Comparison of ENCODE assay signal across 16 mouse cellular contexts in genomic region chr15:31369125-31369612, GRCm38 (mm10). TPM values are rescaled to one million over a fixed set of nuclear protein-coding genes. Genes with fewer than 3 reads are reported as not detected.
DNase-seq lines count a peak whose midpoint lies in the region; ATAC-seq and TF ChIP-seq lines count a peak whose summit lies in the region.
"Had no signal": no experiment of that assay in that cellular context is flagged by ENCODE, and none has a peak within 500 bp of the region (broad histone marks: within the 10 kb centered on the region; RNA-seq: fewer than 3 reads in every experiment).

No protein-coding gene starts in this region.

- H3K79me2 ChIP-seq in heart, adult 2 months (replicated peaks; ENCODE audit: control insufficient read depth, insufficient read depth, low read length): peaks cover 2% of the 10 kb centered on the region; the same call in 1 of the 2 replicates

- no peaks in the 10 kb centered on the region for H3K9me3 ChIP-seq in midbrain, embryonic 14.5 days (ENCODE audit: control insufficient read depth, low read length)
- no peaks in the 10 kb centered on the region for H3K9me3 ChIP-seq in midbrain, embryonic 16.5 days (replicated peaks; ENCODE audit: control insufficient read depth, low read length, poor library complexity, severe bottlenecking)
- no peaks in the 10 kb centered on the region for H3K9me3 ChIP-seq in heart, embryonic 13.5 days
- H3K9me3 ChIP-seq in intestine, embryonic 16.5 days (ENCODE audit: control insufficient read depth, low read length): no peaks in the 10 kb centered on the region
- H3K9me3 ChIP-seq: forebrain, embryonic 13.5 days; hindbrain, embryonic 15.5 days had no signal

- no peaks in the 10 kb centered on the region for H3K36me3 ChIP-seq in heart, adult 2 months (ENCODE audit: control insufficient read depth, insufficient read depth, low read length)
- no peaks in the 10 kb centered on the region for H3K36me3 ChIP-seq in midbrain, embryonic 14.5 days (ENCODE audit: control insufficient read depth, insufficient read depth, low read length)
- no peaks in the 10 kb centered on the region for H3K36me3 ChIP-seq in midbrain, embryonic 16.5 days (ENCODE audit: control insufficient read depth, insufficient read depth, low read length)
- H3K36me3 ChIP-seq in heart, embryonic 13.5 days: no peaks in the 10 kb centered on the region
- no peaks in the 10 kb centered on the region for H3K36me3 ChIP-seq in intestine, embryonic 16.5 days (ENCODE audit: control insufficient read depth, insufficient read depth, low read length)
- H3K36me3 ChIP-seq: hindbrain, embryonic 15.5 days had no signal

- no peaks in the 10 kb centered on the region for H3K27me3 ChIP-seq in heart, adult 2 months (ENCODE audit: control insufficient read depth, insufficient read depth, low read length)
- peaks cover 47% of the 10 kb centered on the region for H3K27me3 ChIP-seq in midbrain, embryonic 14.5 days (ENCODE audit: control insufficient read depth, insufficient read depth, low read length)
- H3K27me3 ChIP-seq in midbrain, embryonic 16.5 days (ENCODE audit: control insufficient read depth, insufficient read depth, low read depth, low read length): peaks cover 25% of the 10 kb centered on the region
- H3K27me3 ChIP-seq in heart, embryonic 13.5 days (replicated peaks): peaks cover 55% of the 10 kb centered on the region
- peaks cover 45% of the 10 kb centered on the region for H3K27me3 ChIP-seq in intestine, embryonic 16.5 days (replicated peaks; ENCODE audit: control insufficient read depth, insufficient read depth, low read length)

- peak in 1 of 2 experiments; percentile 24 for DNase-seq in heart, adult 2 months
- DNase-seq in heart, postnatal 25 days (ENCODE audit: low spot score): no peak
- peak; percentile 21 for DNase-seq in midbrain, embryonic 14.5 days
- DNase-seq in retina, embryonic 14.5 days (ENCODE audit: low spot score): peak; percentile 43
- DNase-seq in ovary, postnatal 36 days (ENCODE audit: low spot score): no peak
- DNase-seq: adrenal gland, postnatal 10 days; gastrocnemius, adult 2 months; kidney, adult 9 months; thymus, postnatal 4 days had no signal

- TF ChIP-seq POLR2A in heart, adult 2 months (IDR thresholded peaks at IDR 0.05; ENCODE audit: insufficient read depth, low read depth, low read length): no peak

- H3K4me3 ChIP-seq in heart, adult 2 months: no peak overlapping the region; the same call in 1 of the 2 replicates
- no peak overlapping the region for H3K4me3 ChIP-seq in midbrain, embryonic 14.5 days (replicated peaks; ENCODE audit: low read depth, low read length)
- no peak overlapping the region for H3K4me3 ChIP-seq in midbrain, embryonic 16.5 days (ENCODE audit: low read depth, low read length)
- H3K4me3 ChIP-seq in heart, embryonic 13.5 days: no peak overlapping the region
- H3K4me3 ChIP-seq in intestine, embryonic 16.5 days (ENCODE audit: low read length): no peak overlapping the region
- H3K4me3 ChIP-seq: forebrain, embryonic 13.5 days; gastrocnemius, adult 2 months; hindbrain, embryonic 15.5 days had no signal

- intact Hi-C loops in heart, adult 2 months (cut with DNase I): no loop called here
- intact Hi-C loops in heart, postnatal 25 days (cut with DNase I): no loop called here

- no peak for ATAC-seq in midbrain, embryonic 14.5 days (ENCODE audit: low FRiP score, low TSS enrichment)
- ATAC-seq in midbrain, embryonic 16.5 days: no peak
- ATAC-seq in heart, embryonic 13.5 days (ENCODE audit: extremely low read depth, insufficient number of reproducible peaks, low FRiP score, low TSS enrichment): no peak
- ATAC-seq in intestine, embryonic 16.5 days: no peak
- ATAC-seq: CD4-positive, CD25-positive, alpha-beta regulatory T cell, adult 4 months; forebrain, embryonic 13.5 days had no signal

- WGBS in heart, adult 2 months: 30% methylated on average over 12 of the region's 12 CpGs
- WGBS in midbrain, embryonic 14.5 days: 9% methylated on average over 12 of the region's 12 CpGs
- WGBS in midbrain, embryonic 16.5 days: 8% methylated on average over 12 of the region's 12 CpGs
- WGBS in heart, embryonic 13.5 days: 16% methylated on average over 12 of the region's 12 CpGs
- 17% methylated on average over 12 of the region's 12 CpGs for WGBS in intestine, embryonic 16.5 days

- TF ChIP-seq EP300 in heart, adult 2 months (IDR thresholded peaks at IDR 0.05; ENCODE audit: insufficient read depth, low read depth, low read length): no peak

- H3K4me2 ChIP-seq in midbrain, embryonic 14.5 days (ENCODE audit: low read length): no peak overlapping the region
- H3K4me2 ChIP-seq in midbrain, embryonic 16.5 days (ENCODE audit: low read length): no peak overlapping the region
- peak overlapping the region; percentile 40 for H3K4me2 ChIP-seq in heart, embryonic 13.5 days
- H3K4me2 ChIP-seq in intestine, embryonic 16.5 days (ENCODE audit: low read depth, low read length): no peak overlapping the region
- H3K4me2 ChIP-seq: forebrain, embryonic 13.5 days; hindbrain, embryonic 15.5 days had no signal

- no peak overlapping the region for H3K27ac ChIP-seq in heart, adult 2 months
- H3K27ac ChIP-seq in midbrain, embryonic 14.5 days (replicated peaks; ENCODE audit: low read depth, low read length): no peak overlapping the region
- no peak overlapping the region for H3K27ac ChIP-seq in midbrain, embryonic 16.5 days (ENCODE audit: low read length)
- H3K27ac ChIP-seq in heart, embryonic 13.5 days (replicated peaks): no peak overlapping the region
- no peak overlapping the region for H3K27ac ChIP-seq in intestine, embryonic 16.5 days (ENCODE audit: low read length)
- H3K27ac ChIP-seq: forebrain, embryonic 13.5 days; gastrocnemius, adult 2 months; hindbrain, embryonic 15.5 days; stomach, postnatal 0 days had no signal

- H3K4me1 ChIP-seq in heart, adult 2 months (ENCODE audit: control insufficient read depth, insufficient read depth, low read length): peaks cover 5% of the 10 kb centered on the region
- H3K4me1 ChIP-seq in midbrain, embryonic 14.5 days (ENCODE audit: control insufficient read depth, insufficient read depth, low read length): peaks cover 9% of the 10 kb centered on the region
- H3K4me1 ChIP-seq in midbrain, embryonic 16.5 days (ENCODE audit: control insufficient read depth, insufficient read depth, low read length): peaks cover 21% of the 10 kb centered on the region
- H3K4me1 ChIP-seq in heart, embryonic 13.5 days: peaks cover 33% of the 10 kb centered on the region
- H3K4me1 ChIP-seq in intestine, embryonic 16.5 days (ENCODE audit: control insufficient read depth, insufficient read depth, low read length): peaks cover 20% of the 10 kb centered on the region

- peak overlapping the region; percentile 33; the same call in 1 of the 2 replicates for H3K9ac ChIP-seq in heart, adult 2 months (ENCODE audit: low read depth, low read length)
- no peak overlapping the region for H3K9ac ChIP-seq in midbrain, embryonic 14.5 days (replicated peaks; ENCODE audit: low read length)
- H3K9ac ChIP-seq in midbrain, embryonic 16.5 days (ENCODE audit: low read depth, low read length): no peak overlapping the region
- no peak overlapping the region for H3K9ac ChIP-seq in heart, embryonic 13.5 days
- H3K9ac ChIP-seq in intestine, embryonic 16.5 days (ENCODE audit: low read depth, low read length): no peak overlapping the region
- H3K9ac ChIP-seq: forebrain, embryonic 13.5 days; hindbrain, embryonic 15.5 days had no signal

- no peak for TF ChIP-seq CTCF in heart, adult 2 months (IDR thresholded peaks at IDR 0.05)

RNA-seq across cellular contexts. Expression of gene Ankrd33b, which starts 1.6 kb away (rescaled TPM):
- 10 to 100 TPM; 28.6 to 32.8 TPM for total RNA-seq in heart, adult 2 months (2021)
- 7.8 and 16.5 TPM in 2 replicates for polyA plus RNA-seq in heart, adult 2 months (2012; rRNA removed)
- 10 to 100 TPM; 22.6 to 23.2 TPM for total RNA-seq in heart, postnatal 25 days (2021)
- polyA plus RNA-seq in midbrain, embryonic 14.5 days (2014; fragmentation: Nextera tagmentation; extraction: Ambion mirVana): 0.18 and 0.64 TPM in 2 replicates
- polyA plus RNA-seq in midbrain, embryonic 16.5 days (2015; fragmentation: Nextera tagmentation; extraction: Ambion mirVana): 0.53 and 0.69 TPM in 2 replicates
- polyA plus RNA-seq in heart, embryonic 13.5 days (2015; fragmentation: Nextera tagmentation; extraction: Ambion mirVana): 1.8 and 2.1 TPM in 2 replicates
- 0.07 and 0.76 TPM in 2 replicates for polyA plus RNA-seq in intestine, embryonic 16.5 days (2015; fragmentation: Nextera tagmentation; extraction: Ambion mirVana)
- polyA plus RNA-seq: CD4-positive, CD25-positive, alpha-beta regulatory T cell, adult 4 months had no signal

Comparison
In these comparisons a context has a peak if more than half of its experiments do, and no peak if none do; other contexts are left out.
1. DNase-seq: peak in midbrain, embryonic 14.5 days (single experiment) and retina, embryonic 14.5 days (single experiment); none in heart, postnatal 25 days (single experiment) and ovary, postnatal 36 days (single experiment).